Mouse (Mus musculus) G1E (cell line): Measurements from ENCODE around the gene Txlna.

Source experiments
- CTCF ChIP-seq: IDR thresholded peaks from 2 replicates; pipeline ENCODE4 v1.5.1; 2012; ENCODE audit warnings: low read depth, low read length, inconsistent platforms, mixed read lengths
- GATA1 ChIP-seq: IDR thresholded peaks from 2 replicates; pipeline ENCODE4 v1.6.1; 2012; ENCODE audit warnings: borderline replicate concordance, low read length, inconsistent platforms, mixed read lengths
- GATA2 ChIP-seq: IDR thresholded peaks from 2 replicates; pipeline ENCODE4 v1.6.1; 2012; ENCODE audit warnings: low read depth, low read length, inconsistent platforms, borderline replicate concordance
- POLR2AphosphoS5 ChIP-seq: IDR thresholded peaks from 2 replicates; pipeline ENCODE4 v1.6.1; 2012; ENCODE audit warnings: low read depth, low read length, inconsistent platforms; ENCODE audit not compliant: insufficient replicate concordance
- TAL1 ChIP-seq: conservative IDR thresholded peaks from 2 replicates; pipeline ENCODE4 v1.6.1; 2012; ENCODE audit warnings: low read depth, low read length, inconsistent platforms, mixed read lengths

DNA sequence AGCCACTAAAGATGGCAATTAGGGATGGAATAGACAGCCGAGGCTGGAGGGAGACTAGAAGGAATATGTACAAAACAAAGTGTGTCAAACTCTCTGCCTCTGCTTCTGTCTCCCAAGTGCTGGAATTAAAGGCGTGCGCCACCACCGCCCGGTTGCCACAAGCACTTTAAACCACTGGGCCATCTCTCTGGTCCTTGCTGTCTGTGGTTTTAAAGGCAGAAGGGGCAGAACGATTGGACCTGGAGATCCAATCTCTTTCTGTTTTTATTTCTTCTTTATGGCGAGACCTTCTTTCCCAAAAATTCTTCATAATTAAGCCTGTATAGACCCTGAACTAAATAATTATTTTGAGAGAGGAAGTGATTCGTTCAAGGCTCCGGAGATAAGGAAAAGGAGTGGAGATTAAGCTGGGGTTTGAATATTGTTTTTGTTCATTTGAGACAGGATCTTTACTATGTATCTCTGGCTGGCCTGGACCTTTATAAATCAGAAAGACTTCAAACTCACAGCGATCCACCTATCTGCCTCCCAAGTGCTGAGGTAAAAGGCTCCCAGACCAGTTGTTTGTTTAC lies 32.1 kb upstream of the Txlna start:
- TF ChIP-seq CTCF, result no peak
- TF ChIP-seq TAL1, result no peak
- TF ChIP-seq GATA1, result no peak
- TF ChIP-seq POLR2AphosphoS5, result no peak
- TF ChIP-seq GATA2, result no peak
